Mouse (Mus musculus): ENCODE measurements at regions not wholly inside any gene's neighbourhood (a gene's known extent, or its start where the extent isn't known, plus 50 kb on each side); places are given as distances from the start of the nearest gene placed in this dataset.

DNA sequence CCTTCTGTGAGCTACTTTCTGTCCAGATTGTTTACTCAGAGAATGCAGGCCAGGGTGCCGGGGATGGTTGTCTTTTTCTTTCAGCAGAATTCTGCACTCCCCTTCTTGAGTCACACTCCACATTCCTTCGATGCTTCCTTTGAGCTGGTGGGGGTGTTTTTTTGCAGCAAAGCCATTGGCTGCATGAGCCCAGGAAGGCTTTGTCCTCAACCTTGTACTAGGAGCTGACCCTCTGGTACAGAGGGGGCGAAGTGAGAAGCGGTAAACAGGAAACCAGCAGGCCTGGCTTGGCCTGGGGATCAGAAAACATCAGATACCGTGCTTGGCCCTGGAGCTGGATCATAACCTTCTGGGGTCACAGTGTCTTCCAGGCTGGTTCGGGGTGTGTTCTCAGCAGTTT lies 169.9 kb downstream of the Chic2 start:
- H3K36me3 ChIP-seq (ENCODE audit: insufficient read depth, low read length), result no peaks in the 10 kb centered on the region
- WGBS, result 24% methylated on average over 6 of the region's 6 CpGs
- H3K27ac ChIP-seq (ENCODE audit: low read length), result no peak overlapping the region
- H3K4me1 ChIP-seq (ENCODE audit: insufficient read depth, low read length), result peaks cover 10% of the 10 kb centered on the region
- no peak overlapping the region for H3K9ac ChIP-seq (replicated peaks; ENCODE audit: low read length)
- H3K27me3 ChIP-seq (ENCODE audit: insufficient read depth, low read length), result no peaks in the 10 kb centered on the region
- no peak for ATAC-seq (ENCODE audit: low FRiP score, low TSS enrichment)
- no peaks in the 10 kb centered on the region for H3K9me3 ChIP-seq (ENCODE audit: low read length)
- no peak overlapping the region for H3K4me3 ChIP-seq (ENCODE audit: low read length)
- H3K4me2 ChIP-seq (replicated peaks; ENCODE audit: low read depth, low read length), result no peak overlapping the region

DNA sequence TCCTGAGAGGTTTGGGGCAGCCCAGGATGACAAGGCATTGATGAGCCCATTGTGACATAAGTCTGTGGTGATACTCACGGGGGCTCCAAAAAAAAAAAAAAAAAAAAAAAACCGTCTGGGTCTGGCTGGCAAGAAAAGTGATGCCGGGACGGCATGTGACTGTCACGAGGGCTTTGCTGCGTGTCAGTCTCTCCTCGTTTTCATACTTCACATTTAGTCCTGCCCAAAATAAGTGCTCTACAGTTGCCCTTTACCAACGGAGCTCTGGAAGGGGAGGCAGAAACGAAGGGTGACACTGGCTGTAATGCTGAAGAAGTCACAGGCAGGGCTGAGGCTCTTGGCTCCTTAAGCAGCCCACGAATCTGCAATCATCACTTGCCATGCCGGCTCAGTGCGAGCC lies 167.9 kb upstream of the Lnx1 start:
- Histone ChIP-seq H3K9ac (replicated peaks; ENCODE audit: low read length) (no peak overlapping the region), H3K4me2 (replicated peaks; ENCODE audit: low read depth, low read length) (no peak overlapping the region), H3K4me1 (ENCODE audit: insufficient read depth, low read length) (peaks cover 10% of the 10 kb centered on the region), H3K27ac (ENCODE audit: low read length) (no peak overlapping the region), H3K36me3 (ENCODE audit: insufficient read depth, low read length) (no peaks in the 10 kb centered on the region), H3K9me3 (ENCODE audit: low read length) (no peaks in the 10 kb centered on the region), H3K4me3 (ENCODE audit: low read length) (no peak overlapping the region), H3K27me3 (ENCODE audit: insufficient read depth, low read length) (no peaks in the 10 kb centered on the region)
- 84% methylated on average over 12 of the region's 12 CpGs for WGBS
- ATAC-seq (ENCODE audit: low FRiP score, low TSS enrichment), result no peak

GRCm38 (mm10) chr5:74867113-74867785 lies 164.5 kb upstream of the Lnx1 start:
- H3K4me1 ChIP-seq (ENCODE audit: insufficient read depth, low read length), result no peaks in the 10 kb centered on the region
- 93% methylated on average over 11 of the region's 11 CpGs for WGBS
- H3K27ac ChIP-seq (ENCODE audit: low read length), result no peak overlapping the region
- no peak for ATAC-seq (ENCODE audit: low FRiP score, low TSS enrichment)
- no peaks in the 10 kb centered on the region for H3K36me3 ChIP-seq (ENCODE audit: insufficient read depth, low read length)
- no peak overlapping the region for H3K9ac ChIP-seq (replicated peaks; ENCODE audit: low read length)
- H3K27me3 ChIP-seq (ENCODE audit: insufficient read depth, low read length), result no peaks in the 10 kb centered on the region
- no peak overlapping the region for H3K4me3 ChIP-seq (ENCODE audit: low read length)
- H3K9me3 ChIP-seq (ENCODE audit: low read length), result no peaks in the 10 kb centered on the region
- H3K4me2 ChIP-seq (replicated peaks; ENCODE audit: low read depth, low read length), result no peak overlapping the region

GRCm38 (mm10) chr5:74866697-74867096 lies 164.0 kb upstream of the Lnx1 start:
- no peaks in the 10 kb centered on the region for H3K27me3 ChIP-seq (ENCODE audit: insufficient read depth, low read length)
- ATAC-seq (ENCODE audit: low FRiP score, low TSS enrichment), result no peak
- 28% methylated on average over 7 of the region's 7 CpGs for WGBS

DNA sequence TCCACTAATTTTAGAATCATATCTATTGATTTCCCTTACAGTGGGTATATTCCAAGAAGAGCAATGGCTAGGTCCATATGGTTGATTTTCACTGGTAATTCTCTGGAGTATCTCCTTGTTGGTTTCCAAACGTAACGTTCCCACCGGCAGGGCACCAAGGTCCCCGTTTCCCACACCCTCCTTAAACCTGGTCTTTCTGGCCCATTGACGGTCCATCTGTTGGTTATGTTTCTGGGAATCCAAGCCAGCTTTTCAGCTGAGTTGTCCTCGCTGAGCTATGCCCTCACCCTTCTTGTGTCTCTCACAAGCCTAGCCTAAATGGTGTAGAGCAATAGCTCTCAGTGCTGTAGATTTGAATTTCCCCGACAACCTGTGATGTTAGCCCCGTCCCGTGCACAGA lies 162.7 kb upstream of the Lnx1 start:
- Histone ChIP-seq H3K4me3 (ENCODE audit: low read length) (no peak overlapping the region), H3K9ac (replicated peaks; ENCODE audit: low read length) (no peak overlapping the region), H3K27ac (ENCODE audit: low read length) (no peak overlapping the region), H3K9me3 (ENCODE audit: low read length) (no peaks in the 10 kb centered on the region), H3K4me1 (ENCODE audit: insufficient read depth, low read length) (peaks cover 3% of the 10 kb centered on the region; the same call in 1 of the 2 replicates), H3K4me2 (replicated peaks; ENCODE audit: low read depth, low read length) (no peak overlapping the region), H3K27me3 (ENCODE audit: insufficient read depth, low read length) (no peaks in the 10 kb centered on the region), H3K36me3 (ENCODE audit: insufficient read depth, low read length) (no peaks in the 10 kb centered on the region)
- 89% methylated on average over 9 of the region's 9 CpGs for WGBS
- no peak for ATAC-seq (ENCODE audit: low FRiP score, low TSS enrichment)

More at GRCm38 (mm10) chr5:74866697-74867096, 164.0 kb upstream of the Lnx1 start:
- H3K27ac ChIP-seq (ENCODE audit: low read length), result no peak overlapping the region
- no peaks in the 10 kb centered on the region for H3K9me3 ChIP-seq (ENCODE audit: low read length)
- H3K4me3 ChIP-seq (ENCODE audit: low read length), result no peak overlapping the region
- H3K4me1 ChIP-seq (ENCODE audit: insufficient read depth, low read length), result no peaks in the 10 kb centered on the region
- no peak overlapping the region for H3K9ac ChIP-seq (replicated peaks; ENCODE audit: low read length)
- H3K36me3 ChIP-seq (ENCODE audit: insufficient read depth, low read length), result no peaks in the 10 kb centered on the region
- H3K4me2 ChIP-seq (replicated peaks; ENCODE audit: low read depth, low read length), result no peak overlapping the region

DNA sequence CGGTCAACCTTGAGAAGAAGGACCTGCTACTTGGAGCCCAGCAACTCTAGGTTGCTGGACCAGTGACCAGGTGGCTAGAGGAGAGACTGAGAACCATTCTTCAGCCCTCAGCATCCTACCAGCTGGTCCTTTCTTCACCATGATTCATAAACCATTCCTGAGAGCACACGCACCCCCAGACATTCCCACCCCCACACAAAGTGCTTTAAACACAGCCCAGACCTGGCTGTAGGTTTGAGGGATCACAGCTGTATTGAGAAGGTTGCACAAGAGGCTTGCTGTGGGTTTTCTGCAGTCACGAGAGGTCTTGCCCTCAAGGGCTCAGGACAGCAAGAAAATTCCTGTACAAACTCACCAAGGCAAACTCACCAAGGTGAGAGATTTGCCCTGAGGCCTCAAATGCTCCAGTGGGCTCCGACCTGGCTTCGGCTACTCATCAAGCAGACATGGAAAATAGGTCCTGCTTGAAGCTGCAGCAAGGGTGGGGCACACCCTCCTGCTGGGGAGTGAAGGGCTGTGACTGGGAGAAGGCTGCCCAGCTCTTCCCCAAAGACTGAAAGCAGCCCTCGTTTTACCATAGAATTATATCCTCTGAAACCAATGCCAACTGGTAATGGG lies 161.9 kb upstream of the Lnx1 start:
- Histone ChIP-seq H3K27me3 (ENCODE audit: insufficient read depth, low read length) (no peaks in the 10 kb centered on the region), H3K4me3 (ENCODE audit: low read length) (no peak overlapping the region), H3K9ac (replicated peaks; ENCODE audit: low read length) (no peak overlapping the region), H3K9me3 (ENCODE audit: low read length) (no peaks in the 10 kb centered on the region), H3K4me2 (replicated peaks; ENCODE audit: low read depth, low read length) (no peak overlapping the region), H3K27ac (ENCODE audit: low read length) (no peak overlapping the region), H3K4me1 (ENCODE audit: insufficient read depth, low read length) (peaks cover 5% of the 10 kb centered on the region; the same call in 1 of the 2 replicates), H3K36me3 (ENCODE audit: insufficient read depth, low read length) (no peaks in the 10 kb centered on the region)
- no peak for ATAC-seq (ENCODE audit: low FRiP score, low TSS enrichment)
- WGBS, result 69% methylated on average over 6 of the region's 6 CpGs

DNA sequence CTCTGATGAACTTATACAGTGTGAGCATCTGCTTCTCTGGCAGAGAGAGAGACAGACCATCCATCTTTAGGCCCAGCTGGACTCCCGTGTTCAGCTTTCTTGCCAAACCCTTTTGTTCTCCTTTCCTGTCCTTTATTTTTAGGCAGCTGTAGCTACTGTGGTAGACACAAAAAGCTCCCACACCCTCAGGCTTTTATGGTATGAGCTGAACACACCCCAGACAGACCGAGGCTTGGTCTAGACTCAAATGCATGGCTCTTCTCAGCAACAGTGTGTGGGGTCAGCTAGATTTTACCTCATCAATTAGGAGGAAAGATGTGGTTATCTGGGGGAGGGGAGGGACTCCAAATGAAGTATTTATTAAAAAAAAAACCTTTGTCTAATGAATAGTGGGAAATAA lies 158.6 kb upstream of the Lnx1 start:
- ATAC-seq (ENCODE audit: low FRiP score, low TSS enrichment), result no peak
- Histone ChIP-seq H3K27ac (ENCODE audit: low read length) (no peak overlapping the region), H3K4me3 (ENCODE audit: low read length) (no peak overlapping the region), H3K9ac (replicated peaks; ENCODE audit: low read length) (no peak overlapping the region), H3K36me3 (ENCODE audit: insufficient read depth, low read length) (no peaks in the 10 kb centered on the region), H3K27me3 (ENCODE audit: insufficient read depth, low read length) (no peaks in the 10 kb centered on the region), H3K4me1 (ENCODE audit: insufficient read depth, low read length) (peaks cover 5% of the 10 kb centered on the region; the same call in 1 of the 2 replicates), H3K4me2 (replicated peaks; ENCODE audit: low read depth, low read length) (no peak overlapping the region), H3K9me3 (ENCODE audit: low read length) (no peaks in the 10 kb centered on the region)
- 39% methylated on average over 2 of the region's 2 CpGs for WGBS

GRCm38 (mm10) chr5:74857861-74858260 lies 155.1 kb upstream of the Lnx1 start:
- no peak overlapping the region for H3K4me3 ChIP-seq (ENCODE audit: low read length)
- ATAC-seq (ENCODE audit: low FRiP score, low TSS enrichment), result 0 out of 2 replicates have a peak, but pooled peaks have one; percentile 54
- no peak overlapping the region for H3K9ac ChIP-seq (replicated peaks; ENCODE audit: low read length)
- H3K9me3 ChIP-seq (ENCODE audit: low read length), result no peaks in the 10 kb centered on the region
- 56% methylated on average over 5 of the region's 5 CpGs for WGBS
- H3K27me3 ChIP-seq (ENCODE audit: insufficient read depth, low read length), result no peaks in the 10 kb centered on the region
- no peak overlapping the region for H3K27ac ChIP-seq (ENCODE audit: low read length)
- H3K4me2 ChIP-seq (replicated peaks; ENCODE audit: low read depth, low read length), result no peak overlapping the region
- H3K4me1 ChIP-seq (ENCODE audit: insufficient read depth, low read length), result peaks cover 5% of the 10 kb centered on the region; the same call in 1 of the 2 replicates
- H3K36me3 ChIP-seq (ENCODE audit: insufficient read depth, low read length), result no peaks in the 10 kb centered on the region

DNA sequence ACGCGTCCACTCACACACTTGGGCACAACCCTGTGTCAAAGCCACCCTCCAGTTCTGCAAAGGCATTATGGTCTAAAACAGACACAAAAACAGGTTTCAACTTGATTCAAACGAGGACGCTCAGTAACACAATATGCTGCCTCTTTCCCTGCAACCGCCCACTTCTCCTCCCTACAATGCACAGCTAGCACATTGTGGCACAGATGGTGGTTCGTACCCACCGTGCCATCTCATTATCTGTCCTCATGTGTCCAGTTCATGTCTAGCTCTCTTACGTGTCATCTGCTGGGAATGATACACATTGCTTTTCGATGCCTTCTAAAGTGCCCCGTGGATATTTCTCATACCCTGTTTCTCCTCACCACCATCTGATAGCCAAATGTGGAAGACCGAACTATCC lies 154.4 kb upstream of the Lnx1 start:
- peaks cover 5% of the 10 kb centered on the region; the same call in 1 of the 2 replicates for H3K4me1 ChIP-seq (ENCODE audit: insufficient read depth, low read length)
- no peaks in the 10 kb centered on the region for H3K27me3 ChIP-seq (ENCODE audit: insufficient read depth, low read length)
- no peak overlapping the region for H3K9ac ChIP-seq (replicated peaks; ENCODE audit: low read length)
- H3K36me3 ChIP-seq (ENCODE audit: insufficient read depth, low read length), result no peaks in the 10 kb centered on the region
- no peak overlapping the region for H3K27ac ChIP-seq (ENCODE audit: low read length)
- H3K4me3 ChIP-seq (ENCODE audit: low read length), result no peak overlapping the region
- no peaks in the 10 kb centered on the region for H3K9me3 ChIP-seq (ENCODE audit: low read length)
- ATAC-seq (ENCODE audit: low FRiP score, low TSS enrichment), result no peak
- 87% methylated on average over 11 of the region's 11 CpGs for WGBS
- H3K4me2 ChIP-seq (replicated peaks; ENCODE audit: low read depth, low read length), result no peak overlapping the region

DNA sequence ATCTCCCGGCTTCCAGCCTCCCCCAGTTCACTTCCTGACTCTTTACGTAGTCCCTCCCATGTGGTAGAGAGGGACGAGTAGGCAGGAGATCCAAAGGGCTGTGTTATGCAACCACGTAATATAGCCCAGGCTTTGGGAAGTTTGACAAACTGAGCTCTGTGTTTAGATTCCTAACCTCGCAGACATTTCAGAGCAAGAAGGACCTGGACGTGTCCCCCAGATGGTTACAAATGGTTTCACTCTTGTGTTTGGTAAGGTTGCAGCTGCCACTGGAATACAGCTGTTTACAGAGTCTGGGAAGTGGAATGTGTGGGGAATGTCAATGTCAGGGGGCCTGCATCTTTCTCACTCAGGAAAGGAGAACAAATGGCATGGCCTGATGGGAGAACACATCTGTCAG lies 145.1 kb upstream of the Lnx1 start:
- 50% methylated on average over 6 of the region's 6 CpGs for WGBS
- H3K4me1 ChIP-seq (ENCODE audit: insufficient read depth, low read length), result no peaks in the 10 kb centered on the region
- H3K27me3 ChIP-seq (ENCODE audit: insufficient read depth, low read length), result no peaks in the 10 kb centered on the region
- no peaks in the 10 kb centered on the region for H3K9me3 ChIP-seq (ENCODE audit: low read length)
- no peak overlapping the region for H3K4me3 ChIP-seq (ENCODE audit: low read length)
- no peak for ATAC-seq (ENCODE audit: low FRiP score, low TSS enrichment)
- H3K36me3 ChIP-seq (ENCODE audit: insufficient read depth, low read length), result no peaks in the 10 kb centered on the region
- H3K9ac ChIP-seq (replicated peaks; ENCODE audit: low read length), result no peak overlapping the region
- no peak overlapping the region for H3K27ac ChIP-seq (ENCODE audit: low read length)
- no peak overlapping the region for H3K4me2 ChIP-seq (replicated peaks; ENCODE audit: low read depth, low read length)
